ENCODE assay signal across 10 mouse cellular contexts in the genomic region with DNA sequence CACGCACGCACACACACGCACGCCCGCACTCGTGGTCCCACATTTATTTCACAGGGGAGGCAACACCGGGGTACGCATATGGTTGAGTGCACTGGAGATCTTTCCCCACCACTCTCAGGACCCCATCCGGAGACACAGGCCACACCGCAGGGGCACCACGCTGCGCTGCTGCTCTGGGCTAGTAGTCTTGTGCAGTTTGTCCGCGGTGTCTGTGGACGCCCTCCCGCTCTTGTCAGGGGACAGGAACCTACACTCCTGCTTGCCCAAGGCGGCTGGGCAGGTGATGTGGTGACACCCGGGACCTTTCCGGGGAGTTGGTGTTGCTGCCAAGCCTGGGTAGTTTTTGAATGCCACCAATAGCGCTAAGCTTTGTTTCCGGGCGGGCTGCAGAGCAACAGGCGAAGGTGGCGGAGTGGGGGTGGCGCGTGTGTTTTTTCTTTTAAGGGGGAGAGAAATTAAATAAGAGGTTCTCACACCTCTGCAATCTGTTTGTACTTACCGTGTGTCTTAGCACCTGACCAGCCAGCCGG. TPM values are rescaled to one million over a fixed set of nuclear protein-coding genes. Genes with fewer than 3 reads are reported as not detected.
A peak's percentile ranks its signal among the peaks of the same experiment; 100 is the strongest.
DNase-seq lines count a peak whose midpoint lies in the region; ATAC-seq and TF ChIP-seq lines count a peak whose summit lies in the region.
"Had no signal": no experiment of that assay in that cellular context is flagged by ENCODE, and none has a peak within 500 bp of the region (broad histone marks: within the 10 kb centered on the region; RNA-seq: fewer than 3 reads in every experiment).

No protein-coding gene starts in this region.

- 0 out of 2 replicates have a peak overlapping the region, but pooled peaks have one; percentile 4 for H3K27ac ChIP-seq in heart, embryonic 10.5 days
- no peak overlapping the region for H3K27ac ChIP-seq in stomach, embryonic 15.5 days
- no peak overlapping the region for H3K27ac ChIP-seq in stomach, postnatal 0 days (replicated peaks)
- H3K27ac ChIP-seq in limb, embryonic 10.5 days = peak overlapping the region; percentile 94

- no peak for TF ChIP-seq EP300 in stomach, postnatal 0 days (optimal IDR thresholded peaks at IDR 0.05)

- H3K27me3 ChIP-seq in heart, embryonic 10.5 days (ENCODE audit: insufficient read depth, poor library complexity, severe bottlenecking) = peaks cover 100% of the 10 kb centered on the region
- peaks cover 98% of the 10 kb centered on the region for H3K27me3 ChIP-seq in stomach, embryonic 15.5 days (replicated peaks)
- H3K27me3 ChIP-seq in stomach, postnatal 0 days (ENCODE audit: control insufficient read depth, insufficient read depth, low read length) = peaks cover 43% of the 10 kb centered on the region
- H3K27me3 ChIP-seq in limb, embryonic 10.5 days (ENCODE audit: low read depth, poor library complexity, severe bottlenecking) = peaks cover 99% of the 10 kb centered on the region

- no peak for DNase-seq in heart, embryonic 10.5 days (ENCODE audit: low spot score)
- no peak for DNase-seq in heart, adult 9 months (ENCODE audit: low spot score in 2 of 2)
- DNase-seq in stomach, postnatal 0 days (ENCODE audit: low spot score) = no peak
- DNase-seq in limb, embryonic 10.5 days (ENCODE audit: low spot score) = peak; percentile 72
- no peak for DNase-seq in layer of hippocampus, postnatal 10 days (ENCODE audit: low spot score in 2 of 2)
- DNase-seq: liver had no signal

- WGBS in heart, embryonic 10.5 days = 3% methylated on average over 28 of the region's 28 CpGs
- 4% methylated on average over 28 of the region's 28 CpGs for WGBS in stomach, embryonic 15.5 days
- 6% methylated on average over 27 of the region's 28 CpGs for WGBS in stomach, postnatal 0 days
- 2% methylated on average over 28 of the region's 28 CpGs for WGBS in limb, embryonic 10.5 days

- H3K4me2 ChIP-seq in stomach, embryonic 15.5 days = peak overlapping the region; percentile 82; the same call in 1 of the 2 replicates
- no peak overlapping the region for H3K4me2 ChIP-seq in stomach, postnatal 0 days (replicated peaks; ENCODE audit: low read depth)

- H3K9me3 ChIP-seq in heart, embryonic 10.5 days = no peaks in the 10 kb centered on the region
- no peaks in the 10 kb centered on the region for H3K9me3 ChIP-seq in stomach, embryonic 15.5 days
- no peaks in the 10 kb centered on the region for H3K9me3 ChIP-seq in stomach, postnatal 0 days (ENCODE audit: control insufficient read depth, low read length)
- no peaks in the 10 kb centered on the region for H3K9me3 ChIP-seq in limb, embryonic 10.5 days (replicated peaks)

- H3K36me3 ChIP-seq in heart, embryonic 10.5 days = no peaks in the 10 kb centered on the region
- H3K36me3 ChIP-seq in stomach, embryonic 15.5 days = no peaks in the 10 kb centered on the region
- no peaks in the 10 kb centered on the region for H3K36me3 ChIP-seq in stomach, postnatal 0 days (ENCODE audit: control insufficient read depth, insufficient read depth, low read length)
- peaks cover 16% of the 10 kb centered on the region for H3K36me3 ChIP-seq in limb, embryonic 10.5 days

- ATAC-seq in stomach, embryonic 15.5 days (ENCODE audit: insufficient read depth, low FRiP score, low read depth) = no peak
- ATAC-seq in stomach, postnatal 0 days (ENCODE audit: low FRiP score, low TSS enrichment) = no peak
- ATAC-seq in neutrophil, adult 5-6 weeks (ENCODE audit: extremely low read depth, insufficient number of reproducible peaks, low FRiP score, poor library complexity, severe bottlenecking) = 0 out of 2 replicates have a peak, but pooled peaks have one; percentile 17
- ATAC-seq in activated CD4-positive, CD25-positive, alpha-beta regulatory T cell, adult 4 months = no peak

- no peak for TF ChIP-seq CTCF in stomach, postnatal 0 days (IDR thresholded peaks at IDR 0.05; ENCODE audit: low read depth)

- H3K4me3 ChIP-seq in heart, embryonic 10.5 days = peak overlapping the region; percentile 60
- H3K4me3 ChIP-seq in stomach, embryonic 15.5 days (replicated peaks) = peak overlapping the region; percentile 12; the same call in 1 of the 2 replicates
- no peak overlapping the region for H3K4me3 ChIP-seq in stomach, postnatal 0 days (ENCODE audit: low read depth, low read length)
- peak overlapping the region; percentile 76 for H3K4me3 ChIP-seq in limb, embryonic 10.5 days

- H3K9ac ChIP-seq in stomach, embryonic 15.5 days = no peak overlapping the region
- no peak overlapping the region for H3K9ac ChIP-seq in stomach, postnatal 0 days (ENCODE audit: low read length)

- peaks cover 57% of the 10 kb centered on the region for H3K4me1 ChIP-seq in heart, embryonic 10.5 days
- H3K4me1 ChIP-seq in stomach, embryonic 15.5 days = peaks cover 35% of the 10 kb centered on the region
- no peaks in the 10 kb centered on the region for H3K4me1 ChIP-seq in stomach, postnatal 0 days (replicated peaks; ENCODE audit: control insufficient read depth, insufficient read depth)
- H3K4me1 ChIP-seq in limb, embryonic 10.5 days = peaks cover 87% of the 10 kb centered on the region

RNA-seq across cellular contexts. Expression of a gene that starts 1.5 kb away (rescaled TPM):
- 1.8 and 3.2 TPM in 2 replicates for polyA plus RNA-seq in heart, embryonic 10.5 days (2016; fragmentation: Nextera tagmentation; extraction: Ambion mirVana)
- 2.9 and 4.1 TPM in 2 replicates for polyA plus RNA-seq in stomach, embryonic 15.5 days (2015; fragmentation: Nextera tagmentation; extraction: Ambion mirVana)
- polyA plus RNA-seq in stomach, postnatal 0 days (2015; fragmentation: Nextera tagmentation; extraction: Ambion mirVana) = 5.8 and 6.5 TPM in 2 replicates
- 79.8 and 126 TPM in 2 replicates for polyA plus RNA-seq in limb, embryonic 10.5 days (2016; fragmentation: Nextera tagmentation; extraction: Ambion mirVana)
- total RNA-seq in neutrophil, adult 5-6 weeks (2017) = not detected in 2 replicates
- total RNA-seq in layer of hippocampus, postnatal 10 days (2021) = 10 to 100 TPM; 21.3 to 22.0 TPM
- not detected for polyA plus RNA-seq in activated CD4-positive, CD25-positive, alpha-beta regulatory T cell, adult 4 months (2017; shearing (Covaris generic))

RNA-seq across cellular contexts. Expression of a gene that starts 7.3 kb away (rescaled TPM):
- 1.2 and 3.6 TPM in 2 replicates for polyA plus RNA-seq in heart, embryonic 10.5 days (2016; fragmentation: Nextera tagmentation; extraction: Ambion mirVana)
- 3.0 and 3.5 TPM in 2 replicates for polyA plus RNA-seq in stomach, embryonic 15.5 days (2015; fragmentation: Nextera tagmentation; extraction: Ambion mirVana)
- polyA plus RNA-seq in stomach, postnatal 0 days (2015; fragmentation: Nextera tagmentation; extraction: Ambion mirVana) = 2.4 and 2.8 TPM in 2 replicates
- polyA plus RNA-seq in limb, embryonic 10.5 days (2016; fragmentation: Nextera tagmentation; extraction: Ambion mirVana) = 22.4 and 23.7 TPM in 2 replicates
- not detected in 2 replicates for total RNA-seq in neutrophil, adult 5-6 weeks (2017)
- 100 to 1,000 TPM; 174 to 175 TPM for total RNA-seq in layer of hippocampus, postnatal 10 days (2021)
- polyA plus RNA-seq in activated CD4-positive, CD25-positive, alpha-beta regulatory T cell, adult 4 months (2017; shearing (Covaris generic)) = under 1 TPM in 1 of 2 experiments, not detected in 1; 0.22 TPM
- total RNA-seq: gastrocnemius, adult 18-20 months had no signal

RNA-seq across cellular contexts. Expression of a gene that starts 12.1 kb away (rescaled TPM):
- 127 and 128 TPM in 2 replicates for polyA plus RNA-seq in heart, embryonic 10.5 days (2016; fragmentation: Nextera tagmentation; extraction: Ambion mirVana)
- 125 and 130 TPM in 2 replicates for polyA plus RNA-seq in stomach, embryonic 15.5 days (2015; fragmentation: Nextera tagmentation; extraction: Ambion mirVana)
- 119 and 122 TPM in 2 replicates for polyA plus RNA-seq in stomach, postnatal 0 days (2015; fragmentation: Nextera tagmentation; extraction: Ambion mirVana)
- polyA plus RNA-seq in limb, embryonic 10.5 days (2016; fragmentation: Nextera tagmentation; extraction: Ambion mirVana) = 126 and 143 TPM in 2 replicates
- 12.4 and 29.8 TPM in 2 replicates for total RNA-seq in neutrophil, adult 5-6 weeks (2017)
- total RNA-seq in layer of hippocampus, postnatal 10 days (2021) = 100 to 1,000 TPM in 1 of 2 experiments, 10 to 100 TPM in 1; 97.8 to 106 TPM
- polyA plus RNA-seq in activated CD4-positive, CD25-positive, alpha-beta regulatory T cell, adult 4 months (2017; shearing (Covaris generic)) = 10 to 100 TPM; 89.0 to 95.4 TPM

RNA-seq across cellular contexts. Expression of a gene that starts 16.1 kb away (rescaled TPM):
- 751 and 801 TPM in 2 replicates for polyA plus RNA-seq in heart, embryonic 10.5 days (2016; fragmentation: Nextera tagmentation; extraction: Ambion mirVana)
- 843 and 950 TPM in 2 replicates for polyA plus RNA-seq in stomach, embryonic 15.5 days (2015; fragmentation: Nextera tagmentation; extraction: Ambion mirVana)
- polyA plus RNA-seq in stomach, postnatal 0 days (2015; fragmentation: Nextera tagmentation; extraction: Ambion mirVana) = 951 and 966 TPM in 2 replicates
- 877 and 996 TPM in 2 replicates for polyA plus RNA-seq in limb, embryonic 10.5 days (2016; fragmentation: Nextera tagmentation; extraction: Ambion mirVana)
- total RNA-seq in neutrophil, adult 5-6 weeks (2017) = 720 and 1,162 TPM in 2 replicates
- total RNA-seq in layer of hippocampus, postnatal 10 days (2021) = 1,000 to 10,000 TPM in 1 of 2 experiments, 100 to 1,000 TPM in 1; 916 to 1,148 TPM
- 1,000 to 10,000 TPM; 3,631 to 4,013 TPM for polyA plus RNA-seq in activated CD4-positive, CD25-positive, alpha-beta regulatory T cell, adult 4 months (2017; shearing (Covaris generic))

RNA-seq across cellular contexts. Expression of a gene that starts 17.7 kb away (rescaled TPM):
- polyA plus RNA-seq in heart, embryonic 10.5 days (2016; fragmentation: Nextera tagmentation; extraction: Ambion mirVana) = 15.6 and 15.7 TPM in 2 replicates
- polyA plus RNA-seq in stomach, embryonic 15.5 days (2015; fragmentation: Nextera tagmentation; extraction: Ambion mirVana) = 20.5 and 20.7 TPM in 2 replicates
- polyA plus RNA-seq in stomach, postnatal 0 days (2015; fragmentation: Nextera tagmentation; extraction: Ambion mirVana) = 10.4 and 12.4 TPM in 2 replicates
- polyA plus RNA-seq in limb, embryonic 10.5 days (2016; fragmentation: Nextera tagmentation; extraction: Ambion mirVana) = 24.1 and 29.0 TPM in 2 replicates
- 5.0 and 5.8 TPM in 2 replicates for total RNA-seq in neutrophil, adult 5-6 weeks (2017)
- total RNA-seq in layer of hippocampus, postnatal 10 days (2021) = 10 to 100 TPM; 35.6 to 38.4 TPM
- polyA plus RNA-seq in activated CD4-positive, CD25-positive, alpha-beta regulatory T cell, adult 4 months (2017; shearing (Covaris generic)) = 1 to 10 TPM; 7.2 to 9.5 TPM

Comparison
In these comparisons a context has a peak if more than half of its experiments do, and no peak if none do; other contexts are left out.
1. H3K27ac ChIP-seq: peak in heart, embryonic 10.5 days (single experiment) and limb, embryonic 10.5 days (single experiment); none in stomach, embryonic 15.5 days (single experiment) and stomach, postnatal 0 days (single experiment).
2. RNA of a gene that starts 1.5 kb away (polyA plus RNA-seq): 79.8 to 126 TPM in limb, embryonic 10.5 days; 5.8 to 6.5 TPM in stomach, postnatal 0 days, 2.9 to 4.1 TPM in stomach, embryonic 15.5 days, 1.8 to 3.2 TPM in heart, embryonic 10.5 days and not detected in activated CD4-positive, CD25-positive, alpha-beta regulatory T cell, adult 4 months; every median in the first group is over 10 times any median in the second.